Mouse (Mus musculus): ENCODE results near the gene Zfp94. TPM values are rescaled to one million over a fixed set of nuclear protein-coding genes. Genes with fewer than 3 reads are reported as not detected.
"Not testable (repeated sequence)": the region's sequence is repeated elsewhere in the genome, so short reads cannot be mapped to it uniquely, and the experiment has no call there.

The Zfp94 gene
- polyA plus RNA-seq, 3 experiments from 2014 or later, result 6.6 to 13.0 (median 12.6) TPM

DNA sequence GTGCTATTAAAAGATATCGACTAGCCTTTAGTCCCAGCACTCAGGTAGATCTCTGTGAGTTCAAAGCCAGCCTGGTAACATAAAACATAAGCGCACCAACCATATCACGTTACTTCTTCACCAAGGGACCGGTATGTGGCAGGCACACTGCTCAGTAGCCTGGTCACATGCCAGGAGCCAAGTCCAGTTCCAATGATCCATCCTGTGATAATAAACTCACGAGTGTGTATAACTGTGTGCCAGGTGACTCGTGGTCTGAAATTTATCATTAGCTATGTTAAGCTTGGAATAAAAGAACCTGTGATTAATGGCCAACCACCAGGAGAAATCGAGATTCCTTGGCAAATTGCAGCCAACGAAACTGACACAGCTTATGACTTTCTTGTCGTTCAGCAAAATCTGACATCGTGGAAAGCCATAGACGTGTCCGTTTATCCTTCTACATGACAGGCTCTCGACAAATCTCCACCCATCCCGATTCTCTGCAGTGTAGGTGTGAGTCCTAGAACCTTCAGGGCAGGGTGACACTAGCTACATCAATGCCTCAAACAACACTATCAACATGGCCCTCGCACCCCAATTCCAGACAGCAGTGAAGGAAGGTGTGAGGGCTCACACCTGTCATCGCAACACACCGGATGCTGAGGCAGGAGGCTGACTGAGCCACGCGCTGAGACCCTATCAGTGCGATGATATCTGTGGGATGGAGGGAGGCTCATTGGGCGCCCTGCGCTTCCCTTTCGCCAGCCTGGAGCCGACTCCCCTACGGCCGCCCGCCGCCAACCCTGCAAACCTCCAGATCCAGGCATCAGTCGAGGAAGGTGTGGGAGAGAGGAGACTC, 520 bp downstream of the Zfp94 start:
- ATAC-seq, result peak; percentile 40

DNA sequence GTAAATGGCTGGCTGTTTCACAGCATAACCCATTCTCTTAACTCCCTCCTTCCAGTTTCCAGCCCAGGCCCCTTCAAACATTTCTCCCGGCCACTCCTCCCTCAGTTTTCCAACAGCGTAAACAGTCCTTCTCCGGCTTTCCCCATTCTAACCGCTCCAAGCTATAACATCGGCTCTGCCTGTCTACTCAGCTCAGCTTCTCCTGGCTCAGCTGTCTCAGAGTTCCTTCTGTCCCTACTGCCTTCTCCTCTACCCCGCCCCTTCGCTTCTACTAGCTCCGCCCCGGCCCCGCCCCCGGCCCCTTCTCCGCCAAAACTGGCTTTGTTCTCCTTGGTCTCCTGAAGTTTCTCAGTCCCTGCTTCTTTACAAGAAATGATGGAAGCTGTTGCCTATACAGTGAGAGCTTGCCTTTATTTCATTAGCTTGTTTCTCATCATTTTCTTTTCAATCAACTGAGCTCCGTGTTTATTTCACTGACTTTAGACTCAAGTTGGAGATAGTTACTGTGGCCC, 15.6 kb downstream of the Zfp94 start, which contains the start of gene Zfp61:
Zfp61 (minus strand) TSS at position 462 of the 512 bp plus-strand sequence.
- ATAC-seq, result no peak

DNA sequence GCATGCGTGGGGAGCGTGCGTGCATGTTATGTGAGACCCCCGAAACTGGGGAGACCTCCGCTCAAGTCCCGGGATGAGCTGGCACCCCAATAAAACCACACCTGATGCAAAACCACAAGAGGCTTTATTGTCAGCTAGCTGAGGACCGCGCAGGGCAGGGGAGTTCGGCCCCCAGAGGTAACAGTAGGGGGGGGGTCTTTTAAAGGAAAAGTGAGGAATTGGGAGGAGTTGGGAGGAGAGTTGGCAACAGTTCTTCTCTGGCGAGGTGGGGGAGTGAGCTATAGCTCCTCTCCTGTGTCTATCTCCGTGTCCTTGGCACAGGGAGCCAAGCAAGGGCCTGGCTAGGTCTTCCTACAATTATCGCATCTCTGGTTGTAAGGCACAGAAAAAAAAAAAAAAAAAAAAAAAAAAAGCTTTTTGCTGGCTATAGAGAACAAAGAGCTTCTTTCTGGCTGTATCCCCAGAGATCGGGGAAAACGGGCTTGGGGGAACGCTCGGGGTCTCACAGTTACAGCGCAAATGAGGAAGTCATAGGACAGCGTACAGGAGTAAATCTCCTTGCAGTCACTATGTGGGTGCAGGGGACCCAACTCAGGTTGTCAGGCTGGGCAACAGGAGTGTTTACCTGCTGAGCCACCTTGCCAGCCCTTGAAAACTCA, 16.5 kb downstream of the Zfp94 start:
- ATAC-seq, result no peak

DNA sequence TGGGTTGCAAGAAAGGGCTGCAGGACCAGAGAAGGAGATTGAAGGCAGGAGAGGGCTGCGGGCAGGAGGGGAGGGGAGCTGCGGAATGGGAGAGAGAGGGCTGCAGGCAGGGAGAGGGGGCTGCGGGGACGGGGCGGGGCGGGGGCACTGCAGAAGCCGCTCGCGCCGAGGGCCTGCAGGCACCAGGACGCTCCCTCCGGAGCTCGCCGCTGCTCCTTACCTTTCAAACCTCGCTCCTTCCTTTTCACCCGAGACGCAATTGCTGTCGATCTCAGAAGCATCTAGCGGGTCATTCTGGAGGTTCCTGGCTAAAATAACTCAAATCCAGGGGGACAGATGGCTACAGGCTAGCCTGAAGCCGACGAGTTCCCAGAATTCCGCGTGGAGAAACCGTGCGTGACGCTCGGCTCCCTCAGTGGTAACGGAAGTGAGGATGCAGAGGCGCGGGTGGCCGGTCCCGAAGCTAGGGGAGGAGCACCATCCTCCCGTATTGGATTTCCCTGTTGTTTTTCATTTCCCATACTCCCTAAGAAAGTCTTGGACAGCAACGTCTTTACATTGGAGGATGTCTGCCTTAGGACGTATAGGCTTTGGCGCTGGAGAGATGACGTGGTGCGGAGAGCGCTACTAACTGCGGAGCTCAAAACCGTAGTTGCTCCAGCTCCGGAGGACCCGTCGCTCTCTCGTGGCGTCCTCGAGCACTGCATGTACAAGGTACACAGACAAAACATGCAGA, 17.3 kb downstream of the Zfp94 start:
- peak; percentile 93 for ATAC-seq

DNA sequence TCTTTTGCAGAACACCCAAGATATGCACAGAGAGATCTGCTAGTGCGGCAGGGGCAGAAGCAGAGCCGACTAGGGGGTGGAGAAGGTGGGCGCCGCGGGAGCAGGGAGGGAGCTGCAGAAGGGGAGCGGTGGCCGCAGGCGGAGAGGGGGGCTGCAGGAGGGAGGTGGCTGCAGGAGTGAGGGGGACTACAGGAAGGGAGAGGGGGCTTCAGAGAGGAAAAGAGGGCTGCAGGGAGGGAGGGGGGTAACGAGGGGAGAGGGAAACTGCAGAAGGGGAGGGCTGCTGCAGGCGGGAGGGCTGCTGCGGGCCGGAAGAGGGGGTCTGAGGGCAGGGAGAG, 17.9 kb downstream of the Zfp94 start:
- no peak for ATAC-seq

DNA sequence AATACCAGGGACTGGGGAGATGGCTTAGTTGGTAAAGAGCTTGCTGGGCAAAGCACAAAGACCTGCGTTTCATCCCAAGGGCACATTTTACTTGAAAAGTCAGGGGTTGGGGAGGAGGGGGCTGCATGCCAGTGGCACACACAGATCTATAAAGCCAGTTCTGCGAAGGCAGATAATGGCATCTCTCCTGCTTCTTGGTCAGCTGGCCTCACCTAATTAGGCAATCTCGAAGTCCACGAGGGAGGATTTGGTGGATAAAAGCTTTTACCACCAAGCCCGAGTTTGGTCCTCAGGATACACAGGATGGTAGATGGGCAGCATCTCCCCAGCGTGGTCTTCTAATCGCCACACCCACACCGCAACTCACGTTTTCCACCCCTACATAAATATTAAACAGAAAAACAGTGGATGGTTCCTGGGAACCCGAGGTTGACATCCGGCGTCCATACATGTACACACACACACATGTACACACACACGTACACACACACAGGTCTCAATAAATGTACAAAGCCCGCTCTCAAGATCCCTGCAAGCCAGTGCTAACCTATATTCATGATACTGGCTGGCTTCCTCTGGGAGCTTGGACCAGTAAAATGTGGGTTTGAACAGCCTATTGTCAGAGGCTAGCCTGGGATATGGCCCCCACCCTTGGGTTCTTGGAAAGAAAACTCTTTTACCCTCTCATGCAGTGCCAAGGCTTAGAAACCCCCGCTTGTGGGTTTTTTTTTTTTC, 18.9 kb downstream of the Zfp94 start:
- ATAC-seq, result no peak

DNA sequence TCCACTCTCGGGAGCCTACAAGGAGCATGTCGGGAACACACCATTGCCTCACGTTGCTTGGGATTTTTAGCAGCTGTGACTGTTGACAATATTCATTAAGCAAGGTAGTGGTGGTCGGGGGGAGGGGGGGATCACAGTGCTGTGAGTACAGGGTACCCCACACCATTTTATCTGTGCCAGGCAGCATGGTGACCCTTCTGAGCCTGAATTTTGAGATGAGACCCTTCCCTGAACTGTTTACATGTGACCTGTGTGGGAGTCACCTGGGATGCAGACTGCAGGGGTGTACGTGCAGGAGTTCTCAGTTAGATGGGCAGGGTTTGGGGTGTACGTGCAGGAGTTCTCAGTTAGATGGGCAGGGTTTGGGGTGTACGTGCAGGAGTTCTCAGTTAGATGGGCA, 20.1 kb downstream of the Zfp94 start:
- no peak for ATAC-seq

DNA sequence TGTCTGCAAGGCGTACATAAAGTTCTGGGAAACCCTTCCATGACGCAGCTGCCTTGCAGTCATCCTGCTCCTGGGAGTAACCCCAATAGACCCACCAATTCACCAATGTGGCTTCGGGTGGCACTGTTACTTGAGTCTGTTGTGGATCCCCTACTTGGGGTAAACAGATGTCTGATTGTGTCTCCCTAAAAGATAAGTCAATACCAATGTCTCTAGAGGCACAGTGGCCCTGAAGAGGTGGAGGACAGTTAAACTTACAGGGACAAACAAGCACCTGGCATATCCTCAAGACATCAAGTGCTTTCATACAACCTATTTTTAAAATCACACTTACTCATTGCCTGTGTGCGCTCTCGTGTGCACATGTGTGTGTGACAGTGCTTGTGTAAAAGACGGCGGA, 21.1 kb downstream of the Zfp94 start:
- no peak for ATAC-seq

DNA sequence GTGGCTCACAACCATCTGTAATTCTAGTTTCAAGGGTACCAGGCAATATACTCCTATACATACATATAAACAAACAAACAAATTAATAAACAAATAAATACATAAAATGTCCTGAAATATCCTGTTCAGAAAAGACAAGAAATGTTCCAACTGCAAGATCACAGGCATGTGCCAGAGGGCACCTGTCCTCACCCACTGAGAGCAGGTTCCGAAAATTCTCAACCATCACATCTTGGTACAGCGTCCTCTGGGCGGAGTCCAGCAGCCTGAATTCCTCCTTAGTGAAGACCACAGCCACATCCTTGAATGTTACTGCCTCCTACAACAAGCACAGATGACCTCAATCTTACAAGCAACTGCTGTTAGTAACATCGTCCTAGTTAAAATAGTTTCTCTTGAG, 21.7 kb downstream of the Zfp94 start:
- ATAC-seq, result no peak

DNA sequence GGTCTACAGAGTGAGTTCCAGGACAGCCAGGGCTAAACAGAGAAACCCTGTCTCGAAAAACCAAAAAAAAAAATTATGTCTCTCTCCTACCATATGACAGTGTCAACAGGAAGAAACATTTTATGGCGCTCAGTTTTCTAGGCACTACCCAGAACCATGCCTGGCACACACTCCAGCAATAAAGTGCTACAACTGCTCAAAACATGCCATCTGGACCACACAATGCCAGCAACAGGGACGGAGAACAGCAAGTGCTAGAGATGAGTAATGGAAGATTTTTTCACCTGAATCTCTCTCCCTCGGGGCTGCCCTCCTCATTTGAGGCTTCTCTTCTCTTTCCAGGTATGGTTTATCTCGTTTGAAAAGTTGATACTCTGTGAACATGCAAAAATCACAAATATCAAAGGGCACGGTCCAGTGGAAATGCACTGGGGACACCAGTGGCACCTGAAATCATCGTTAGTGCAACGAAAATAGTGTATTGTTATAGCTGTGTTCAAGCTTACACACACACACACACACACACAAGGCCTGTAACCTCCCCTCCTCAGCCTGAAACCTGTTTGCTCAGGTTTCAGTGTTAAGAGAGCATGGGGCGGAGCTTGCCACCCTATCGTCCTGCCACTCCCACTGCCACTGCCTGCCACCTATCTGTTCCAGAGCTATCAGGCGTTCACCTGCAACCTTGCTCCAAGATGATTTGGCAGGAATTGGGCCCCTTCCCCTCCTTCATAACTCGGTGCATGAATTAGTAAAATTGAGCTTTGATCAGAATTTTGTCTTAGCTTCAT, 23.2 kb downstream of the Zfp94 start:
- ATAC-seq, result no peak

DNA sequence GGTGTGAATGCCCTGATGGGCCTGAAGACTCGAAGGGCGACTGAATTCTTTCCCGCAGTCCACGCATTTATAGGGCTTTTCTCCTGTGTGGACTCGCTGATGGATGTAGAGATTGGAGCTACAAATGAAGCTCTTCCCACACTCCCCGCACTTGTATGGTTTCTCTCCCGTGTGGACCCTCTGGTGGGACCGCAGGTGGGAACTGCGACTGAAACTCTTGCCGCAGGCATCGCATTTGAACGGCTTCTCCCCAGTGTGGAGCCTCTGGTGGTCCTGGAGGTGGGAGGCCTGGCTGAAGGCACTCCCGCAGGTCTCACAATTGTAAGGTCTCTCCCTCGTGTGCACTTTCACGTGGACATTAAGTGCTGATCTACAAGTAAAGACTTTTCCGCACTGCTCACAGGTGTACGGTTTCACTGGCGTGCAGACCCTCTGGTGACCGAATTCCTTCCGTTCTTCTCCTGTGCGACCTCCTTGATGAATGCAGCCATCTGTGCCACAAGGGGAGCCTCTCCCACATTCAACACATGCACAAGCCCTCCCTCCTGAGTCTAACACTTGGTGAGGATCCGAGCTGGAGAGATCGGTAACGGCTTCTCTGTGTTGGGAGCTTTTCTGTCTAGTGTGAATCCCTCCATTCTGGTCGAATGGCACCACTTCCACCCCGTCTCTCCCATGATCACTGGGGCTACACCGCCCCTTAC, 24.9 kb downstream of the Zfp94 start:
- ATAC-seq, result no peak

DNA sequence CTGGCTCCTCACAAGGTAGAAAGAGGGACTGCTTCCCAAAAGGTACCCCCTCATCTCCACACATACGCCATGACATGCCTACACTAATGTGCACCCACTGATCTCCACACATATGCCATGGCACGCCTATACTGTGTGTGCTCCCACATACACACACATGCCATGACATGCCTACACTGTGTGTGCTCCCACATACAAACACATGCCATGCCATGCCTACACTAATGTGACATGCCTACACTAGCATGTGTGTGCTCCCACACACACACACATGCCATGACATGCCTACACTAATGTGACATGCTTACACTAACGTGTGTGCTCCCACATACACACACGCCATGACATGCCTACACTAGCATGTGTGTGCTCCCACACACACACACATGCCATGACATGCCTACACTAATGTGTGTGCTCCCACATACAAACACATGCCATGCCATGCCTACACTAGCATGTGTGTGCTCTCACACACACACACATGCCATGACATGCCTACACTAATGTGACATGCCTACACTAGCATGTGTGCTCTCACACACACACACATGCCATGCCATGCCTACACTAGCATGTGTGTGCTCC, 26.3 kb downstream of the Zfp94 start:
- no peak for ATAC-seq

DNA sequence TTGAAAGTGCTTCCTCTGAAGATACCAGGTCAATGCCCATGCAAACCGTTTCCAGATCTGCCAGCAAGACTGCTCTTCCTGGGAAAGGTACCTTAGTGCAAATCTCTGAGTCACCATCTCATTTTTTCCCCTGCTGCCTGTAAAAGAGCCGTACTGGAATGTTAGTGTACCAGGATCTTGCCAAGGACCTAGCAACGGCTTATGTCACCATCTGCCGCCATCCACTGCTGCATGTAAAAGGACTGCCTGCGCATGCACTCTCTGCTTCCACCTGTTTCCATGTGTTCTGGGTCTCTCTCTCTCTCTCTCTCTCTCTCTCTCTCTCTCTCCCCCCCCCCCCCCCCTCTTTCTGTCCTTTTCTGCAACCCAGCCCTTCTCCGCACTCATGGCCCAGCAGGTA, 28.0 kb downstream of the Zfp94 start:
- no peak for ATAC-seq

DNA sequence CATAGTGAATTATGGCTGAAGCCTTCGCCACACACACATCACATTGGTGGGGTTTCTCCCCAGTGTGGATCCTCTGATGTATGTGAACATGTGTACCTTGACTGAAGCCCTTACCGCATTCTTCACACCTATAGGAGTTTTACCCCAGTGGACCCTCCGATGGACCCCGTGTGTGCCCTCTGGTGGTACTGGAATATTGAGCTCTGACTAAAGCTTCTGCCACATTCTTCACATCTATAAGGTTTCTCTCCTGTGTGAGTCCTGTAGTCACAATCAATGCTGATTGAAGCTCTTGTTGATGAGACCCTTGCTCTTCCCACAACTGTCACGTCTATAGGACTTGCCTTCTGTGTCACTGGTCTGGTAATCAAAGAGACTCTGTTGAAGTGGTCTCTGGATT, 28.8 kb downstream of the Zfp94 start:
- ATAC-seq, result no peak

DNA sequence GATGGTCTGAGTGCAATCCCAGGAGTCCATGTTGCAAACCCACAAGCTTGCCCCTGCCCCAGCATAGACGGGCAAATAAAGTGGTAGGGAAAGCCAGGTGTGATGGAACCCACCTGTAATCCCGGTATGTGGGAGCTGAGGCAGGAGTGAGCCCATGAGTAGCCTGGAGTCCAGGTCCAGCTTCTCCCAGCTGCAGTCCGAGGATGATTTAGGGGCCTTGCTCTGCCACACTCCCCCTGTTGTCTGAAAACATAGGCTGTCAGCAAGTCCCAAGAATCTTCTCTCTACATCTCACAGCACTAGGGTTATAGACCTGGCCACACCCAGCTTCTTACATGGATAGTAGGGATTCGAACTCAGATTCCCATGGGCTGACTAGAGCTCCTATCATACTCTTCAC, 29.6 kb downstream of the Zfp94 start:
- ATAC-seq, result no peak

DNA sequence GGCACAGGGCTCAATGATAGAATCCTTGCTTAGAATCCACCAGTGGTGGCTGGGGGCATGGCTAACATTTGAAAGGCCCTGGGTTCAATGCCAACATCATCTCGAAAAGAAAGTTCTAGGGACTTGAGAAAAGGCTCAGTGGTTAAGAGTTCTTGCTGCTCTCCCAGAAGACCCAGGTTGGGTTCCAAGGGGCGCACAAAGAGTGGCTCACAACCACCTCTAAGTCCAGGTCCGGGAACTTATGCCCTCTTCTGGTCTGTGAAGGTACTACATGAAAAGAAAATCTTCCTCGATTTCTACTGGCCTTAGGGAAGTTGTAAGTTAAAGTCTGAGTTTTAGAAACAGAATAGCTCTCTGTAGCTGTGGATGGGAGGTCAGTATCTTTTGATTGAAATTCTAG, 30.4 kb downstream of the Zfp94 start:
- no peak for ATAC-seq

DNA sequence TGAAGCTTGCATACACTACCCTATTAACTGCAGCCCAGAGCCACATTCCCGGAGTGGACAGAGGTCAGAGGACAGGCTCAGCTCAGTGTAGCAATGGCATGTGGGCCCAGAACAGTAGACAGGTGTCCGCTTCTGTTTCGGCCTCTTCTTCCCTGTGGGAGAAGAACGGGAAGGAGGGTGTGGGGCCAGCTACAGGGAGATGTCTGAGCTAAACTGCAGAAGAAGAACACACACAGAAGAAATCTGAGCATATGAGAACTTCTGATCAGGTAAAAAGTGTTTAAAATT, 35.7 kb downstream of the Zfp94 start:
- ATAC-seq, result no peak

DNA sequence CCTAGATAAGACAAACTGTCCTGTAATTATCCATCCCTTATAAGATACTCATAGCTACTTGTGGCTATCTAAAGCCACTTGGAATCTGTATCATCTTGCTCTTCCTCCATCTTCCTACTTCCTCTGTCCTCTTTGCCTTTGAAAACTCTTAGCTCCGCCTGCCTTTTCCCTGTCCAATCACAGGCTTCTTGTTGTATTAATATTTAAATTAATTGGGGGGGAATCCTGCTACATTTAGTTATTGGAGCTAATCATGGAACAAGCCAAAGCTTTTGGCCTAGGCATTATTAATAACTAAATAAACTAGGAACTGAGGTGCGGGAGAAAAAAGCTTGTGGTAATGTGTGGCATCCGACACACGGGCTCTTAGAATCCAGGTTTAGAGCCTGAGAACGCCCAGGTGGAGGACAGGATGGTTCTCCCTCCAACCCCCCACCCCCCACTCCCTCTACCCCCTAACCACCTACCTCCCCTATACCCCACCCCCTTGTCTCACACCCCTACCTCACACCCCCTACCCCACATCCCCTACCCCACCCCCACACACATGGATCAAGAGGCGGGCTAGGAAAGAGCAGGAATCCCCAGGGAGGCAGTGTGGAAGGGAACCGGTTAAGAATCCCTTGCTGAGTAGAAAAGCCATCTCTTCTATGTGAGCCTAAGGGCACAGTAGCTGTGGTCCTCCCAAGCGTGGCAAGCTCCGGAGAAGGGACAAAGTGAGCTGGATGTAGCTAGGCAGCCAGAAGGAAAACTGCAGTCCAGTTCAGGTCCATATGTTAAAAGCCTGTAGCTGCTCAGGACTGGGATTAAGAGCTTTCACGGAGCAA, 36.2 kb downstream of the Zfp94 start:
- ATAC-seq, result no peak

DNA sequence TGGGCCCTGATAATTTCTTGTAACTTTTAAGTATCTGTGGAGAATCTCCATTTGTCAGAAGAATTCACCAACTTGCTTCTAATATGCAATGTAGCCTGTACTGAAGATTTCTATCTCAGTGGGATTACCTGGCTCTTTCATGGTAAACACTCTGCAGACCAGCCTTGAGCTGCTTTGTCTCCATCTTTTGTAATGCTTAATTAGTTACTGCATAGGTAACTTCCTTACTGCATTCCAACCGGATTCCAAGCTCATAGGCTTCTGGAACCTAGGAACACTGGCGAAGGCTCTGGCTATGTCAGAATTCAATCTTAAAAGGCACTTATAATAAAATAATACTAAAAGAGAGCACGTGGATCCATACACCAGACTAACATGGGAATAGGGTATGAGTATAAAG, 37.7 kb downstream of the Zfp94 start:
- not testable (repeated sequence) for ATAC-seq

DNA sequence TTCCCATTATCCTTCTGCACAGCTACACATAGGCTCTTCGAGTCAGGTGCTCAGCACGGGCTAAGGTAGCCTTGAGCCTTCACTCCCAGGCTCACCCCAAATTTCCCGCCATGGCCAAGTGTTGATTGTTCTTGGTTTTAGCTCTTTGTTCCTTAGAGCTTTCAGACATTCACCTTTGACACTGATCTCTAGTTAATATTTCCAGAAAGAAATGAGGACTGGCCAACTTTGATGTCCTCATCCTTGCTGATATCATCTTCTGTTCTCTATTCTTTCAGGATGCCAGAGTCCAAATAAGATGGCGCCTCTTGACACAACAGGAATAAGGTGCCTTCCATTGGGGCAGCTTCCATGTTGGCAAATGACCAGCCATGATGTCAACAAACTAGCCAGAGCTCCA, 42.0 kb downstream of the Zfp94 start:
- ATAC-seq, result no peak
